Mouse (Mus musculus) layer of hippocampus, adult 18-20 months (tissue): Measurements from ENCODE around the gene Xdh. TPM values are rescaled to one million over a fixed set of nuclear protein-coding genes. Genes with fewer than 3 reads are reported as not detected.
"Not testable (repeated sequence)": the region's sequence is repeated elsewhere in the genome, so short reads cannot be mapped to it uniquely, and the experiment has no call there.

Experiments
- DNase-seq, 2 experiments: peaks; one replicate each; pipeline ENCODE4 v3.0.0; 2022; ENCODE audit warnings: low spot score in 2 of 2
- total RNA-seq, 2 experiments: library from RNA; stranded (reverse); gene quantifications; 2 replicates each; pipeline ENCODE4 v1.2.3; 2021

Xdh gene
- total RNA-seq, 2 experiments from 2014 or later = 21.7 to 26.6 TPM

GRCm38 (mm10) chr17:73882194-73882593 lies 67.8 kb downstream of the Xdh start:
- DNase-seq = peak; percentile 79 to 90

- DNase-seq = no peak
These were observed 68.7 kb downstream of the Xdh start for GRCm38 (mm10) chr17:73881295-73881694.

- DNase-seq = no peak
These were observed 69.7 kb downstream of the Xdh start for GRCm38 (mm10) chr17:73880286-73880685.

GRCm38 (mm10) chr17:73879262-73879916 lies 70.6 kb downstream of the Xdh start:
- no peak for DNase-seq

- DNase-seq = no peak
These were observed 74.3 kb downstream of the Xdh start for GRCm38 (mm10) chr17:73875674-73876073.

- no peak for DNase-seq
These were observed 74.7 kb downstream of the Xdh start for GRCm38 (mm10) chr17:73875268-73875667.

- DNase-seq = no peak
These were observed 78.9 kb downstream of the Xdh start for GRCm38 (mm10) chr17:73870956-73871605.

GRCm38 (mm10) chr17:73869008-73869685 lies 80.8 kb downstream of the Xdh start:
- DNase-seq = no peak

GRCm38 (mm10) chr17:73853717-73854116 lies 96.3 kb downstream of the Xdh start:
- no peak for DNase-seq

GRCm38 (mm10) chr17:73853041-73853440 lies 97.0 kb downstream of the Xdh start:
- DNase-seq = no peak

GRCm38 (mm10) chr17:73847399-73847798 lies 102.6 kb downstream of the Xdh start:
- no peak for DNase-seq

GRCm38 (mm10) chr17:73845632-73846031 lies 104.4 kb downstream of the Xdh start:
- DNase-seq = no peak

- DNase-seq = no peak
These were observed 107.0 kb downstream of the Xdh start for GRCm38 (mm10) chr17:73842963-73843362.

- DNase-seq = not testable (repeated sequence)
These were observed 110.1 kb downstream of the Xdh start for GRCm38 (mm10) chr17:73839876-73840275.

- no peak for DNase-seq
These were observed 110.7 kb downstream of the Xdh start for GRCm38 (mm10) chr17:73839086-73839835.

- no peak for DNase-seq
These were observed 112.8 kb downstream of the Xdh start for GRCm38 (mm10) chr17:73837244-73837643.

- no peak for DNase-seq
These were observed 113.4 kb downstream of the Xdh start for GRCm38 (mm10) chr17:73836601-73837000.
